Mouse (Mus musculus) C2C12 (cell line): ENCODE measurements around the gene Coq6.

ENCODE experiments used
- CEBPB ChIP-seq: IDR thresholded peaks from one replicate; pipeline ENCODE4 v1.6.1; 2011; ENCODE audit warnings: low read depth, mild to moderate bottlenecking, control low read depth, moderate library complexity
- CTCF ChIP-seq: IDR thresholded peaks from one replicate; pipeline ENCODE4 v1.5.1; 2011; ENCODE audit not compliant: control insufficient read depth, insufficient read depth, insufficient read length
- FOSL1 ChIP-seq: IDR thresholded peaks from one replicate; pipeline ENCODE4 v1.8.0; 2011; ENCODE audit warnings: mild to moderate bottlenecking, low read length; ENCODE audit not compliant: poor library complexity, insufficient read depth, severe bottlenecking
- MAX ChIP-seq: IDR thresholded peaks from one replicate; pipeline ENCODE4 v1.6.1; 2011; ENCODE audit warnings: mild to moderate bottlenecking, control low read depth
- MYOD1 ChIP-seq: IDR thresholded peaks from one replicate; pipeline ENCODE4 v1.6.1; 2011; ENCODE audit warnings: low read depth; ENCODE audit not compliant: control insufficient read depth, insufficient read length
- MYOG ChIP-seq: IDR thresholded peaks from one replicate; pipeline ENCODE4 v1.6.1; 2011; ENCODE audit not compliant: control insufficient read depth, insufficient read length; ENCODE audit errors: extremely low read depth
- USF1 ChIP-seq: IDR thresholded peaks from one replicate; pipeline ENCODE4 v1.6.1; 2011; ENCODE audit warnings: low read depth, mild to moderate bottlenecking, control low read depth, moderate library complexity

GRCm38 (mm10) chr12:84362872-84363271, 1.4 kb downstream of the Coq6 start:
- TF ChIP-seq MYOG = no peak
- TF ChIP-seq CTCF = no peak
- no peak for TF ChIP-seq MYOD1
- TF ChIP-seq USF1 = no peak
- TF ChIP-seq MAX = no peak
- no peak for TF ChIP-seq CEBPB
- TF ChIP-seq FOSL1 = no peak
